In the genomic region with DNA sequence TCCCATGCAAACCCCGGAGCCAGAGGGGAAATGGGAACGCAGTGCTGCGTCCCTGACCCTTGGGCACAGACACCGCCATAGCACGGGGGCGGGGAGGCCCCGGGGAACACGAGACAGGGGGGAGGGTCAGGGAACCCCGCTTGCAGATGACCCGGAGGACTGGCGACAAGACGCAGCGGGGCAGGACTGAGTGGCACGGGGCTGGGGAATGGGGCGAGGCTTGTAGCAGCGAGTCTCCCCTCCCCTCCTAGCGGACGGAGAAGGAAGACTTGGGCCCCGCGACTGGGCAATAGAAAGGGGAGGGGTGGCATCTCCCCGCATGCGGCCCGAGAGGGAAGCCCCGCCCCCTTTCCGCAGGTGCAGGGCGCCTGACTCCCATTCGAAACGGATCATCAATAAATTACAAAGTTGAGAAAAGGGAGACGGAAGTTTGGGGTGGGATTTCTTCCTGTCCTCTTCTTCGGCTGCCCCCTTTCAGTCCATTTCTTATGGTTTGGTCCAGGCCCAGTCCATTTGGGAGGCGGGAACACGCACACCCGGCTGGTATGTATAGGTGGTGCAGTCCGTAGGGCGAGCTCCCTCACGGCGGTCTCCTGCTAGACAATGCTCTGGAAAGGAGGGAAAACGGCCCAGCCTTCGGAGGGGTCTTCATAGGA, we compare ENCODE assay signal across 1 mouse cellular context.
TF ChIP-seq lines count a peak whose summit lies in the region.

No protein-coding gene starts in this region.

TF ChIP-seq in CH12.LX, 34 proteins besides CTCF, POLR2A, EP300 and RAD21:
- TF ChIP-seq MXI1 (IDR thresholded peaks at IDR 0.05; ENCODE audit: low read depth, low read length) (peak; percentile 68), MAFK (IDR thresholded peaks at IDR 0.05; ENCODE audit: insufficient replicate concordance, low read length) (no peak), TBP (conservative IDR thresholded peaks at IDR 0.05; ENCODE audit: low read depth, low read length) (0 out of 2 replicates have a peak, but pooled peaks have one; percentile 40), PAX5 (IDR thresholded peaks at IDR 0.05; ENCODE audit: low read length) (no peak), HCFC1 (IDR thresholded peaks at IDR 0.05; ENCODE audit: low read depth, low read length) (no peak), BHLHE40 (IDR thresholded peaks at IDR 0.05; ENCODE audit: low read depth, low read length) (peak; percentile 70), NRF1 (IDR thresholded peaks at IDR 0.05; ENCODE audit: low read depth, low read length) (0 out of 2 replicates have a peak, but pooled peaks have one; percentile 5), MYC (IDR thresholded peaks at IDR 0.05; ENCODE audit: low read depth, low read length) (0 out of 2 replicates have a peak, but pooled peaks have one; percentile 46), UBTF (IDR thresholded peaks at IDR 0.05; ENCODE audit: low read depth, low read length) (no peak), E2F4 (IDR thresholded peaks at IDR 0.05; ENCODE audit: insufficient replicate concordance, low read depth, low read length) (0 out of 2 replicates have a peak, but pooled peaks have one; percentile 18), ZMIZ1 (IDR thresholded peaks at IDR 0.05; ENCODE audit: low read depth, low read length) (peak; percentile 17; the same call in 1 of the 2 replicates), IRF4 (IDR thresholded peaks at IDR 0.05; ENCODE audit: low read depth, low read length) (0 out of 2 replicates have a peak, but pooled peaks have one; percentile 23), CHD2 (IDR thresholded peaks at IDR 0.05; ENCODE audit: low read length) (peak; percentile 65; the same call in 1 of the 2 replicates), JUN (IDR thresholded peaks at IDR 0.05; ENCODE audit: insufficient read depth, low read depth, low read length) (no peak), SMC3 (IDR thresholded peaks at IDR 0.05; ENCODE audit: low read depth, low read length) (no peak), ETS1 (conservative IDR thresholded peaks at IDR 0.05; ENCODE audit: low read depth, low read length) (peak; percentile 57; the same call in 1 of the 2 replicates), TCF12 (IDR thresholded peaks at IDR 0.05; ENCODE audit: low read depth, low read length) (peak; percentile 45; the same call in 1 of the 2 replicates), MAX (IDR thresholded peaks at IDR 0.05; ENCODE audit: low read length) (peak; percentile 67), ELF1 (IDR thresholded peaks at IDR 0.05; ENCODE audit: low read depth, low read length) (peak; percentile 61; the same call in 1 of the 2 replicates), RCOR1 (conservative IDR thresholded peaks at IDR 0.05; ENCODE audit: low read depth, low read length) (0 out of 2 replicates have a peak, but pooled peaks have one; percentile 29), ZNF384 (IDR thresholded peaks at IDR 0.05; ENCODE audit: low read depth, low read length) (no peak), NELFE (IDR thresholded peaks at IDR 0.05; ENCODE audit: low read depth, low read length) (no peak), ZKSCAN1 (IDR thresholded peaks at IDR 0.05; ENCODE audit: borderline replicate concordance, low read depth, low read length) (no peak), USF2 (conservative IDR thresholded peaks at IDR 0.05; ENCODE audit: low read depth, low read length) (no peak), CHD1 (IDR thresholded peaks at IDR 0.05; ENCODE audit: low read depth, low read length) (peak; percentile 99), SIN3A (IDR thresholded peaks at IDR 0.05; ENCODE audit: low read length) (peak; percentile 86), MEF2A (IDR thresholded peaks at IDR 0.05; ENCODE audit: borderline replicate concordance, low read depth, low read length) (peak; percentile 45; the same call in 1 of the 2 replicates), USF1 (IDR thresholded peaks at IDR 0.05; ENCODE audit: low read depth, low read length) (no peak), JUND (conservative IDR thresholded peaks at IDR 0.05; ENCODE audit: low read depth, low read length) (no peak), KAT2A (IDR thresholded peaks at IDR 0.05; ENCODE audit: insufficient replicate concordance, low read length) (no peak), MAZ (IDR thresholded peaks at IDR 0.05; ENCODE audit: low read depth, low read length) (peak; percentile 86), POLR2AphosphoS2 (IDR thresholded peaks at IDR 0.05; ENCODE audit: low read depth, low read length) (no peak), GABPA (IDR thresholded peaks at IDR 0.05; ENCODE audit: insufficient replicate concordance, low read depth, low read length) (no peak), ZC3H11A (IDR thresholded peaks at IDR 0.05; ENCODE audit: low read depth, low read length) (no peak)
